Mouse (Mus musculus): ENCODE measurements around the gene Ankrd55. TPM values are rescaled to one million over a fixed set of nuclear protein-coding genes. Genes with fewer than 3 reads are reported as not detected.

The Ankrd55 gene
- polyA plus RNA-seq, 1 experiment = 10.0 TPM

GRCm38 (mm10) chr13:112342971-112343627, 54.8 kb downstream of the Ankrd55 start:
- TF ChIP-seq CTCF (IDR thresholded peaks at IDR 0.05; ENCODE audit: control insufficient read depth, insufficient read depth, insufficient replicate concordance, low read depth, low read length) = no peak
- no peak for TF ChIP-seq POLR2A (IDR thresholded peaks at IDR 0.05; ENCODE audit: control insufficient read depth, low read depth, low read length)
- Histone ChIP-seq H3K27me3 (ENCODE audit: control insufficient read depth, insufficient read depth, low read length) (no peaks in the 10 kb centered on the region), H3K36me3 (ENCODE audit: control insufficient read depth, insufficient read depth, low read length) (no peaks in the 10 kb centered on the region), H3K4me1 (ENCODE audit: control insufficient read depth, insufficient read depth, low read length) (peaks cover 4% of the 10 kb centered on the region), H3K27ac (ENCODE audit: control insufficient read depth, insufficient read depth, low read depth, low read length) (no peak overlapping the region), H3K4me3 (ENCODE audit: control insufficient read depth, low read depth, low read length) (no peak overlapping the region)

DNA sequence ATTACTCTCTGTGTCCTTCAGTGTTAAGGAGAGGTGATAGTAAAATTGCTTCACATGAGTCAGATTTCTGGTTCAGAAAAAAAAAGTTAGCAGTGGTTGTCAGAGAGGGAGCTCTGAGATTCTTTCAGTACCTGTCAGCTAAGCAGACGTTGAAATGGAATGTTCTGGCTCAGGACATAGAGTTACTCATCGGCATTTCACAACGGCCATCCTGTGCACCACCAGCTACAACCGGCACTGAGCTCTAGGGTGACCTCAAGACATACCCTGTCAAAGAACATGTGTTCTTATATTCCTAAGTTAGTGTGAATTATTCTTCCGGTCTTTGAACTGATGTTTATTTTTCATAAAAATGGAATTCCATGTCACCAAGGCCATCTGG, 55.4 kb downstream of the Ankrd55 start:
- no peaks in the 10 kb centered on the region for H3K27me3 ChIP-seq (ENCODE audit: control insufficient read depth, insufficient read depth, low read length)
- no peak for TF ChIP-seq CTCF (IDR thresholded peaks at IDR 0.05; ENCODE audit: control insufficient read depth, insufficient read depth, insufficient replicate concordance, low read depth, low read length)
- TF ChIP-seq POLR2A (IDR thresholded peaks at IDR 0.05; ENCODE audit: control insufficient read depth, low read depth, low read length) = no peak
- no peak overlapping the region for H3K27ac ChIP-seq (ENCODE audit: control insufficient read depth, insufficient read depth, low read depth, low read length)
- H3K36me3 ChIP-seq (ENCODE audit: control insufficient read depth, insufficient read depth, low read length) = no peaks in the 10 kb centered on the region
- peaks cover 4% of the 10 kb centered on the region for H3K4me1 ChIP-seq (ENCODE audit: control insufficient read depth, insufficient read depth, low read length)
- no peak overlapping the region for H3K4me3 ChIP-seq (ENCODE audit: control insufficient read depth, low read depth, low read length)

- Histone ChIP-seq H3K4me1 (ENCODE audit: control insufficient read depth, insufficient read depth, low read length) (peaks cover 4% of the 10 kb centered on the region), H3K27ac (ENCODE audit: control insufficient read depth, insufficient read depth, low read depth, low read length) (no peak overlapping the region), H3K36me3 (ENCODE audit: control insufficient read depth, insufficient read depth, low read length) (no peaks in the 10 kb centered on the region), H3K27me3 (ENCODE audit: control insufficient read depth, insufficient read depth, low read length) (no peaks in the 10 kb centered on the region), H3K4me3 (ENCODE audit: control insufficient read depth, low read depth, low read length) (no peak overlapping the region)
- TF ChIP-seq CTCF (IDR thresholded peaks at IDR 0.05; ENCODE audit: control insufficient read depth, insufficient read depth, insufficient replicate concordance, low read depth, low read length) (no peak), POLR2A (IDR thresholded peaks at IDR 0.05; ENCODE audit: control insufficient read depth, low read depth, low read length) (no peak)
Observed at GRCm38 (mm10) chr13:112344270-112344864, 56.1 kb downstream of the Ankrd55 start.

- TF ChIP-seq POLR2A (IDR thresholded peaks at IDR 0.05; ENCODE audit: control insufficient read depth, low read depth, low read length) (no peak), CTCF (IDR thresholded peaks at IDR 0.05; ENCODE audit: control insufficient read depth, insufficient read depth, insufficient replicate concordance, low read depth, low read length) (no peak)
- Histone ChIP-seq H3K4me3 (ENCODE audit: control insufficient read depth, low read depth, low read length) (no peak overlapping the region), H3K4me1 (ENCODE audit: control insufficient read depth, insufficient read depth, low read length) (peaks cover 4% of the 10 kb centered on the region), H3K27me3 (ENCODE audit: control insufficient read depth, insufficient read depth, low read length) (no peaks in the 10 kb centered on the region), H3K36me3 (ENCODE audit: control insufficient read depth, insufficient read depth, low read length) (no peaks in the 10 kb centered on the region), H3K27ac (ENCODE audit: control insufficient read depth, insufficient read depth, low read depth, low read length) (no peak overlapping the region)
Observed at GRCm38 (mm10) chr13:112345542-112345941, 57.3 kb downstream of the Ankrd55 start.

GRCm38 (mm10) chr13:112346031-112346430, 57.8 kb downstream of the Ankrd55 start:
- no peaks in the 10 kb centered on the region for H3K27me3 ChIP-seq (ENCODE audit: control insufficient read depth, insufficient read depth, low read length)
- H3K36me3 ChIP-seq (ENCODE audit: control insufficient read depth, insufficient read depth, low read length) = no peaks in the 10 kb centered on the region
- no peak overlapping the region for H3K27ac ChIP-seq (ENCODE audit: control insufficient read depth, insufficient read depth, low read depth, low read length)
- peaks cover 4% of the 10 kb centered on the region for H3K4me1 ChIP-seq (ENCODE audit: control insufficient read depth, insufficient read depth, low read length)
- no peak for TF ChIP-seq CTCF (IDR thresholded peaks at IDR 0.05; ENCODE audit: control insufficient read depth, insufficient read depth, insufficient replicate concordance, low read depth, low read length)
- TF ChIP-seq POLR2A (IDR thresholded peaks at IDR 0.05; ENCODE audit: control insufficient read depth, low read depth, low read length) = no peak
- H3K4me3 ChIP-seq (ENCODE audit: control insufficient read depth, low read depth, low read length) = no peak overlapping the region

GRCm38 (mm10) chr13:112346659-112347142, 58.5 kb downstream of the Ankrd55 start:
- Histone ChIP-seq H3K27ac (ENCODE audit: control insufficient read depth, insufficient read depth, low read depth, low read length) (no peak overlapping the region), H3K36me3 (ENCODE audit: control insufficient read depth, insufficient read depth, low read length) (no peaks in the 10 kb centered on the region), H3K27me3 (ENCODE audit: control insufficient read depth, insufficient read depth, low read length) (no peaks in the 10 kb centered on the region), H3K4me1 (ENCODE audit: control insufficient read depth, insufficient read depth, low read length) (peaks cover 4% of the 10 kb centered on the region), H3K4me3 (ENCODE audit: control insufficient read depth, low read depth, low read length) (no peak overlapping the region)
- TF ChIP-seq CTCF (IDR thresholded peaks at IDR 0.05; ENCODE audit: control insufficient read depth, insufficient read depth, insufficient replicate concordance, low read depth, low read length) (no peak), POLR2A (IDR thresholded peaks at IDR 0.05; ENCODE audit: control insufficient read depth, low read depth, low read length) (no peak)

DNA sequence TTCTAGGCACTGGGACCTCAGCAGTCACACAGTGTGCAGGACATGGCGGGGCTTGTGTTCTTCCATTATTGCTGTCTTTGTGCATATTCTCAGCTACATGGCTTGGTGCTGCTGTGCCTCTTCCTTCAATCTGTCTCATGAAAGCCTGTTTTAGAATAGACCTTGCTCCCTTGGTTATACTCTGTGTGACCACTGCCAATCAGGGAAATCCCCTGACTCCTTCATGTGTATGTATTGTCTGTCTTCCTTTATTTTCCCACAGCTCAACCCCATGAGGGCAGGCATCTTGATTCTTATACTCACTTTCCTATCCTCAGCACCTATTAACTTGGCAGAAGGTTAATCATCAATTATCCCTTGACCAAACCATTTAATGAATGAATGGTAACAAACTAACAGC, 60.0 kb downstream of the Ankrd55 start:
- Histone ChIP-seq H3K27me3 (ENCODE audit: control insufficient read depth, insufficient read depth, low read length) (no peaks in the 10 kb centered on the region), H3K27ac (ENCODE audit: control insufficient read depth, insufficient read depth, low read depth, low read length) (no peak overlapping the region), H3K36me3 (ENCODE audit: control insufficient read depth, insufficient read depth, low read length) (no peaks in the 10 kb centered on the region), H3K4me1 (ENCODE audit: control insufficient read depth, insufficient read depth, low read length) (peaks cover 4% of the 10 kb centered on the region), H3K4me3 (ENCODE audit: control insufficient read depth, low read depth, low read length) (no peak overlapping the region)
- TF ChIP-seq POLR2A (IDR thresholded peaks at IDR 0.05; ENCODE audit: control insufficient read depth, low read depth, low read length) = no peak
- TF ChIP-seq CTCF (IDR thresholded peaks at IDR 0.05; ENCODE audit: control insufficient read depth, insufficient read depth, insufficient replicate concordance, low read depth, low read length) = no peak

Data from testis, adult 2 months (tissue).